Mouse (Mus musculus): ENCODE measurements around the gene Efemp2. TPM values are rescaled to one million over a fixed set of nuclear protein-coding genes. Genes with fewer than 3 reads are reported as not detected.
A peak's percentile ranks its signal among the peaks of the same experiment; 100 is the strongest.

The Efemp2 gene
- total and polyA plus RNA-seq, 3 experiments: 3.1 to 6.7 (median 4.6) TPM

- TF ChIP-seq GATA1 (IDR thresholded peaks at IDR 0.05; ENCODE audit: borderline replicate concordance, low read length): no peak
- no peak for TF ChIP-seq POLR2AphosphoS5 (IDR thresholded peaks at IDR 0.05; ENCODE audit: insufficient replicate concordance, low read depth, low read length)
- no peak for TF ChIP-seq TAL1 (conservative IDR thresholded peaks at IDR 0.05; ENCODE audit: low read depth, low read length)
- no peak for TF ChIP-seq GATA2 (IDR thresholded peaks at IDR 0.05; ENCODE audit: borderline replicate concordance, low read depth, low read length)
- no peak for TF ChIP-seq CTCF (IDR thresholded peaks at IDR 0.05; ENCODE audit: low read depth, low read length)
- DNase-seq (ENCODE audit: low spot score): no peak
- H3K4me1 ChIP-seq (ENCODE audit: insufficient read depth, low read depth, low read length): peaks cover 41% of the 10 kb centered on the region
- peaks cover 33% of the 10 kb centered on the region for H3K27me3 ChIP-seq (ENCODE audit: insufficient read depth, low read length)
- H3K9me3 ChIP-seq (replicated peaks): no peaks in the 10 kb centered on the region
- H3K4me3 ChIP-seq (ENCODE audit: low read depth, low read length): no peak overlapping the region
- H3K36me3 ChIP-seq (replicated peaks): peaks cover 44% of the 10 kb centered on the region
- ATAC-seq (ENCODE audit: extremely low read depth, insufficient number of reproducible peaks, low FRiP score, poor library complexity, severe bottlenecking): no peak
These were observed 24.1 kb upstream of the Efemp2 start for GRCm38 (mm10) chr19:5449673-5450072.

- no peak for TF ChIP-seq GATA1 (IDR thresholded peaks at IDR 0.05; ENCODE audit: borderline replicate concordance, low read length)
- no peak for TF ChIP-seq CTCF (IDR thresholded peaks at IDR 0.05; ENCODE audit: low read depth, low read length)
- no peak for TF ChIP-seq GATA2 (IDR thresholded peaks at IDR 0.05; ENCODE audit: borderline replicate concordance, low read depth, low read length)
- no peak for TF ChIP-seq POLR2AphosphoS5 (IDR thresholded peaks at IDR 0.05; ENCODE audit: insufficient replicate concordance, low read depth, low read length)
- TF ChIP-seq TAL1 (conservative IDR thresholded peaks at IDR 0.05; ENCODE audit: low read depth, low read length): no peak
- Histone ChIP-seq H3K36me3 (replicated peaks) (peaks cover 63% of the 10 kb centered on the region), H3K27me3 (ENCODE audit: insufficient read depth, low read length) (peaks cover 15% of the 10 kb centered on the region), H3K4me1 (ENCODE audit: insufficient read depth, low read depth, low read length) (peaks cover 58% of the 10 kb centered on the region), H3K9me3 (replicated peaks) (no peaks in the 10 kb centered on the region), H3K4me3 (ENCODE audit: low read depth, low read length) (no peak overlapping the region)
- DNase-seq (ENCODE audit: low spot score) (no peak), ATAC-seq (ENCODE audit: extremely low read depth, insufficient number of reproducible peaks, low FRiP score, poor library complexity, severe bottlenecking) (no peak)
These were observed 22.0 kb upstream of the Efemp2 start for GRCm38 (mm10) chr19:5451766-5452165.

GRCm38 (mm10) chr19:5455037-5455436 lies 18.7 kb upstream of the Efemp2 start:
- no peak for DNase-seq (ENCODE audit: low spot score)
- ATAC-seq (ENCODE audit: extremely low read depth, insufficient number of reproducible peaks, low FRiP score, poor library complexity, severe bottlenecking): no peak
- H3K4me1 ChIP-seq (ENCODE audit: insufficient read depth, low read depth, low read length): peaks cover 61% of the 10 kb centered on the region
- peaks cover 58% of the 10 kb centered on the region for H3K36me3 ChIP-seq (replicated peaks)
- no peaks in the 10 kb centered on the region for H3K9me3 ChIP-seq (replicated peaks)
- H3K4me3 ChIP-seq (ENCODE audit: low read depth, low read length): peak overlapping the region; percentile 20; the same call in 1 of the 2 replicates
- no peak for TF ChIP-seq GATA2 (IDR thresholded peaks at IDR 0.05; ENCODE audit: borderline replicate concordance, low read depth, low read length)
- TF ChIP-seq CTCF (IDR thresholded peaks at IDR 0.05; ENCODE audit: low read depth, low read length): no peak
- no peak for TF ChIP-seq GATA1 (IDR thresholded peaks at IDR 0.05; ENCODE audit: borderline replicate concordance, low read length)
- TF ChIP-seq TAL1 (conservative IDR thresholded peaks at IDR 0.05; ENCODE audit: low read depth, low read length): no peak
- no peak for TF ChIP-seq POLR2AphosphoS5 (IDR thresholded peaks at IDR 0.05; ENCODE audit: insufficient replicate concordance, low read depth, low read length)
- H3K27me3 ChIP-seq (ENCODE audit: insufficient read depth, low read length): no peaks in the 10 kb centered on the region

- Histone ChIP-seq H3K27me3 (ENCODE audit: insufficient read depth, low read length) (no peaks in the 10 kb centered on the region), H3K36me3 (replicated peaks) (peaks cover 53% of the 10 kb centered on the region), H3K9me3 (replicated peaks) (no peaks in the 10 kb centered on the region), H3K4me3 (ENCODE audit: low read depth, low read length) (peak overlapping the region; percentile 49; the same call in 1 of the 2 replicates), H3K4me1 (ENCODE audit: insufficient read depth, low read depth, low read length) (peaks cover 62% of the 10 kb centered on the region)
- TF ChIP-seq GATA1 (IDR thresholded peaks at IDR 0.05; ENCODE audit: borderline replicate concordance, low read length): no peak
- TF ChIP-seq TAL1 (conservative IDR thresholded peaks at IDR 0.05; ENCODE audit: low read depth, low read length): no peak
- TF ChIP-seq POLR2AphosphoS5 (IDR thresholded peaks at IDR 0.05; ENCODE audit: insufficient replicate concordance, low read depth, low read length): no peak
- TF ChIP-seq GATA2 (IDR thresholded peaks at IDR 0.05; ENCODE audit: borderline replicate concordance, low read depth, low read length): no peak
- TF ChIP-seq CTCF (IDR thresholded peaks at IDR 0.05; ENCODE audit: low read depth, low read length): no peak
- ATAC-seq (ENCODE audit: extremely low read depth, insufficient number of reproducible peaks, low FRiP score, poor library complexity, severe bottlenecking): no peak
- DNase-seq (ENCODE audit: low spot score): no peak
These were observed 18.2 kb upstream of the Efemp2 start for GRCm38 (mm10) chr19:5455568-5455967.

- peak; percentile 50 for DNase-seq (ENCODE audit: low spot score)
These were observed 17.4 kb upstream of the Efemp2 start for GRCm38 (mm10) chr19:5456241-5456921.

GRCm38 (mm10) chr19:5456922-5457745 lies 16.6 kb upstream of the Efemp2 start:
- H3K36me3 ChIP-seq (replicated peaks): peaks cover 48% of the 10 kb centered on the region
- H3K4me1 ChIP-seq (ENCODE audit: insufficient read depth, low read depth, low read length): peaks cover 72% of the 10 kb centered on the region
- TF ChIP-seq POLR2AphosphoS5 (IDR thresholded peaks at IDR 0.05; ENCODE audit: insufficient replicate concordance, low read depth, low read length) (no peak), TAL1 (conservative IDR thresholded peaks at IDR 0.05; ENCODE audit: low read depth, low read length) (no peak), GATA1 (IDR thresholded peaks at IDR 0.05; ENCODE audit: borderline replicate concordance, low read length) (no peak), GATA2 (IDR thresholded peaks at IDR 0.05; ENCODE audit: borderline replicate concordance, low read depth, low read length) (no peak), CTCF (IDR thresholded peaks at IDR 0.05; ENCODE audit: low read depth, low read length) (no peak)
- DNase-seq (ENCODE audit: low spot score): peak; percentile 82
- H3K9me3 ChIP-seq (replicated peaks): no peaks in the 10 kb centered on the region
- H3K27me3 ChIP-seq (ENCODE audit: insufficient read depth, low read length): no peaks in the 10 kb centered on the region
- ATAC-seq (ENCODE audit: extremely low read depth, insufficient number of reproducible peaks, low FRiP score, poor library complexity, severe bottlenecking): peak; percentile 66
- peak overlapping the region; percentile 89 for H3K4me3 ChIP-seq (ENCODE audit: low read depth, low read length)

More at GRCm38 (mm10) chr19:5456241-5456921, 17.4 kb upstream of the Efemp2 start:
- Histone ChIP-seq H3K4me3 (ENCODE audit: low read depth, low read length) (peak overlapping the region; percentile 89), H3K27me3 (ENCODE audit: insufficient read depth, low read length) (no peaks in the 10 kb centered on the region), H3K4me1 (ENCODE audit: insufficient read depth, low read depth, low read length) (peaks cover 71% of the 10 kb centered on the region), H3K9me3 (replicated peaks) (no peaks in the 10 kb centered on the region), H3K36me3 (replicated peaks) (peaks cover 48% of the 10 kb centered on the region)
- TF ChIP-seq POLR2AphosphoS5 (IDR thresholded peaks at IDR 0.05; ENCODE audit: insufficient replicate concordance, low read depth, low read length) (no peak), TAL1 (conservative IDR thresholded peaks at IDR 0.05; ENCODE audit: low read depth, low read length) (no peak), CTCF (IDR thresholded peaks at IDR 0.05; ENCODE audit: low read depth, low read length) (no peak), GATA1 (IDR thresholded peaks at IDR 0.05; ENCODE audit: borderline replicate concordance, low read length) (no peak), GATA2 (IDR thresholded peaks at IDR 0.05; ENCODE audit: borderline replicate concordance, low read depth, low read length) (no peak)
- ATAC-seq (ENCODE audit: extremely low read depth, insufficient number of reproducible peaks, low FRiP score, poor library complexity, severe bottlenecking): no peak
